Mouse (Mus musculus) lung, postnatal 0 days (tissue): ENCODE data around the gene Rnf150.

Experiments used
- CTCF ChIP-seq: IDR thresholded peaks from 2 replicates; pipeline ENCODE4 v1.5.1; 2016; ENCODE audit warnings: antibody characterized with exemption, mild to moderate bottlenecking
- EP300 ChIP-seq: IDR thresholded peaks from 2 replicates; pipeline ENCODE4 v1.6.1; 2016; ENCODE audit warnings: antibody characterized with exemption, mild to moderate bottlenecking, control low read depth

GRCm38 (mm10) chr8:82972812-82973211, 109.7 kb downstream of the Rnf150 start:
- TF ChIP-seq CTCF (no peak), EP300 (no peak)
